Mouse (Mus musculus): ENCODE results near the gene Gm17657. TPM values are rescaled to one million over a fixed set of nuclear protein-coding genes. Genes with fewer than 3 reads are reported as not detected.
"Not testable (repeated sequence)": the region's sequence is repeated elsewhere in the genome, so short reads cannot be mapped to it uniquely, and the experiment has no call there.

Gene Gm17657
- polyA plus RNA-seq, 1 experiment = not detected

DNA sequence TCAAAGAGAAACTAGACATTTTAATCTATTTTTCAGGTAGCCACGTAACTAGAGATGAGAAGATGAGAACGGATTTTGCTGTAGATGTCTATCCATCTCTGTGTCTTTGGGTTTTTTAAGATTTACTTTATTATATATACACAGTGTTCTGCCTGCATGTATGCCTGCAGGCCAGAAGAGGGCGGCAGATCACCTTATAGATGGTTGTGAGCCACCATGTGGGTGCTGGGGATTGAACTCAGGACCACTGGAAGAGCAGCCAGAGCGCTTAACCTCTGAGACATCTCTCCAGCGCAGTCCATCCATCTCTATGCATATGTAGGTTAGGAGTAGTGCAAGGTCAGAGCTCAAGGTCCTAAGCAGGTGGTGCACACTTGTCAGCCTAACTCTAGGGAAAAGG is 45.7 kb downstream of the Gm17657 start:
- H3K4me3 ChIP-seq (ENCODE audit: extremely low read depth, insufficient read depth, insufficient read length) = no peak overlapping the region
- H3K4me1 ChIP-seq (ENCODE audit: control insufficient read depth, insufficient read depth, insufficient read length) = peaks cover 12% of the 10 kb centered on the region; the same call in 1 of the 2 replicates
- H3K27me3 ChIP-seq (ENCODE audit: control insufficient read depth, insufficient read depth, low read length) = no peaks in the 10 kb centered on the region
- DNase-seq (ENCODE audit: low read depth in 1 of 2, low spot score in 2 of 2) = no peak
- no peak overlapping the region for H3K27ac ChIP-seq (ENCODE audit: insufficient read depth, low read length)
- H3K36me3 ChIP-seq (ENCODE audit: control insufficient read depth, insufficient read depth, low read length) = no peaks in the 10 kb centered on the region
- 91% methylated on average over 5 of the region's 5 CpGs for WGBS
- no peak for TF ChIP-seq CTCF (IDR thresholded peaks at IDR 0.05; ENCODE audit: extremely low read depth, insufficient read depth, insufficient read length, insufficient replicate concordance)
- no peak for TF ChIP-seq POLR2A (IDR thresholded peaks at IDR 0.05; ENCODE audit: low read depth, low read length)

- Histone ChIP-seq H3K27ac (ENCODE audit: insufficient read depth, low read length) (peak overlapping the region; percentile 50; the same call in 1 of the 2 replicates), H3K4me3 (ENCODE audit: extremely low read depth, insufficient read depth, insufficient read length) (peak overlapping the region; percentile 35)
- 18% methylated on average over 32 of the region's 32 CpGs for WGBS
Observed at GRCm38 (mm10) chr17:29502669-29503665, 46.5 kb downstream of the Gm17657 start.

GRCm38 (mm10) chr17:29502005-29502668 is 47.3 kb downstream of the Gm17657 start:
- no peaks in the 10 kb centered on the region for H3K27me3 ChIP-seq (ENCODE audit: control insufficient read depth, insufficient read depth, low read length)
- no peak for DNase-seq (ENCODE audit: low read depth in 1 of 2, low spot score in 2 of 2)
- H3K4me1 ChIP-seq (ENCODE audit: control insufficient read depth, insufficient read depth, insufficient read length) = peaks cover 19% of the 10 kb centered on the region
- no peaks in the 10 kb centered on the region for H3K36me3 ChIP-seq (ENCODE audit: control insufficient read depth, insufficient read depth, low read length)
- peak overlapping the region; percentile 50; the same call in 1 of the 2 replicates for H3K27ac ChIP-seq (ENCODE audit: insufficient read depth, low read length)
- no peak overlapping the region for H3K4me3 ChIP-seq (ENCODE audit: extremely low read depth, insufficient read depth, insufficient read length)
- WGBS = 69% methylated on average over 7 of the region's 7 CpGs
- no peak for TF ChIP-seq POLR2A (IDR thresholded peaks at IDR 0.05; ENCODE audit: low read depth, low read length)
- TF ChIP-seq CTCF (IDR thresholded peaks at IDR 0.05; ENCODE audit: extremely low read depth, insufficient read depth, insufficient read length, insufficient replicate concordance) = no peak

More at GRCm38 (mm10) chr17:29502669-29503665, 46.5 kb downstream of the Gm17657 start:
- H3K27me3 ChIP-seq (ENCODE audit: control insufficient read depth, insufficient read depth, low read length) = no peaks in the 10 kb centered on the region
- TF ChIP-seq POLR2A (IDR thresholded peaks at IDR 0.05; ENCODE audit: low read depth, low read length) = no peak
- TF ChIP-seq CTCF (IDR thresholded peaks at IDR 0.05; ENCODE audit: extremely low read depth, insufficient read depth, insufficient read length, insufficient replicate concordance) = no peak
- H3K36me3 ChIP-seq (ENCODE audit: control insufficient read depth, insufficient read depth, low read length) = no peaks in the 10 kb centered on the region
- H3K4me1 ChIP-seq (ENCODE audit: control insufficient read depth, insufficient read depth, insufficient read length) = peaks cover 17% of the 10 kb centered on the region
- DNase-seq (ENCODE audit: low read depth in 1 of 2, low spot score in 2 of 2) = no peak

DNA sequence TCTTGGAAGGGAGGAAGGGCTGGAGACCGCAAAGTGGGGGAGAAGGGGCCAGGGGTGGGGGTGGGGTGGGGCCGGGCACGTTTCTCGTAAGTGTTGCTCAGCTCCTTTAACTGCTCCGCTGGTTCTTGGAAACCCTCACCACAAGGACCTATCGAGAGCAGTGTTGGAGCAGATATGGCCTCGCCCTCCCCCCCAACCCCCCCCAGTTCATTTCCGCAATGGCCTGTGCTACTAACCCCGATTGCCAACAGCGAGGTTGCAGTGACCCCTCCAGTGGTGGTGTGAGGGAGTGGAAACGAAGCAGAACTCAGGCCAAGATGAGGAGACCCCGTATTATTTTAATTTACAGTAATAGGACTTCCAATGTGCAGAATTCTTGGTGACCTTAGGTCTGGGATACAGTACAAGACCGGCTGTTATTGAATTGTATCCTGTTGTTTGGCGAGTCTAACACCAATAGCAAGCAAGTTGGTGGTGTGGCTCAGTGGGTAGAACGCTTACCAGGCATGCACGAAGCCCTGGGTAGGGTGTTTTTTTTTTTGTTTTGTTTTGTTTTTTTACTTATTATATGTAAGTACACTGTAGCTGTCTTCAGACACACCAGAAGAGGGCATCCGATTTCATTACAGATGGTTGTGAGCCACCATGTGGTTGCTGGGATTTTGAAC is 48.5 kb downstream of the Gm17657 start:
- WGBS = 13% methylated on average over 17 of the region's 17 CpGs
- Histone ChIP-seq H3K27me3 (ENCODE audit: control insufficient read depth, insufficient read depth, low read length) (no peaks in the 10 kb centered on the region), H3K27ac (ENCODE audit: insufficient read depth, low read length) (no peak overlapping the region), H3K4me3 (ENCODE audit: extremely low read depth, insufficient read depth, insufficient read length) (no peak overlapping the region), H3K36me3 (ENCODE audit: control insufficient read depth, insufficient read depth, low read length) (no peaks in the 10 kb centered on the region), H3K4me1 (ENCODE audit: control insufficient read depth, insufficient read depth, insufficient read length) (peaks cover 25% of the 10 kb centered on the region)
- TF ChIP-seq CTCF (IDR thresholded peaks at IDR 0.05; ENCODE audit: extremely low read depth, insufficient read depth, insufficient read length, insufficient replicate concordance) = no peak
- no peak for TF ChIP-seq POLR2A (IDR thresholded peaks at IDR 0.05; ENCODE audit: low read depth, low read length)
- no peak for DNase-seq (ENCODE audit: low read depth in 1 of 2, low spot score in 2 of 2)

- WGBS = 53% methylated on average over 7 of the region's 7 CpGs
- no peak overlapping the region for H3K27ac ChIP-seq (ENCODE audit: insufficient read depth, low read length)
Observed at GRCm38 (mm10) chr17:29500243-29500740, 49.1 kb downstream of the Gm17657 start.

GRCm38 (mm10) chr17:29499511-29499910 is 49.9 kb downstream of the Gm17657 start:
- peaks cover 28% of the 10 kb centered on the region for H3K4me1 ChIP-seq (ENCODE audit: control insufficient read depth, insufficient read depth, insufficient read length)
- no peak for DNase-seq (ENCODE audit: low read depth in 1 of 2, low spot score in 2 of 2)
- 62% methylated on average over 6 of the region's 6 CpGs for WGBS
- no peak for TF ChIP-seq CTCF (IDR thresholded peaks at IDR 0.05; ENCODE audit: extremely low read depth, insufficient read depth, insufficient read length, insufficient replicate concordance)
- no peak for TF ChIP-seq POLR2A (IDR thresholded peaks at IDR 0.05; ENCODE audit: low read depth, low read length)
- peaks cover 3% of the 10 kb centered on the region for H3K36me3 ChIP-seq (ENCODE audit: control insufficient read depth, insufficient read depth, low read length)
- no peak overlapping the region for H3K4me3 ChIP-seq (ENCODE audit: extremely low read depth, insufficient read depth, insufficient read length)
- H3K27me3 ChIP-seq (ENCODE audit: control insufficient read depth, insufficient read depth, low read length) = no peaks in the 10 kb centered on the region
- H3K27ac ChIP-seq (ENCODE audit: insufficient read depth, low read length) = no peak overlapping the region

More at GRCm38 (mm10) chr17:29500243-29500740, 49.1 kb downstream of the Gm17657 start:
- Histone ChIP-seq H3K36me3 (ENCODE audit: control insufficient read depth, insufficient read depth, low read length) (no peaks in the 10 kb centered on the region), H3K4me1 (ENCODE audit: control insufficient read depth, insufficient read depth, insufficient read length) (peaks cover 25% of the 10 kb centered on the region), H3K27me3 (ENCODE audit: control insufficient read depth, insufficient read depth, low read length) (no peaks in the 10 kb centered on the region), H3K4me3 (ENCODE audit: extremely low read depth, insufficient read depth, insufficient read length) (no peak overlapping the region)
- no peak for DNase-seq (ENCODE audit: low read depth in 1 of 2, low spot score in 2 of 2)
- TF ChIP-seq POLR2A (IDR thresholded peaks at IDR 0.05; ENCODE audit: low read depth, low read length) (no peak), CTCF (IDR thresholded peaks at IDR 0.05; ENCODE audit: extremely low read depth, insufficient read depth, insufficient read length, insufficient replicate concordance) (no peak)

- not testable (repeated sequence) for H3K36me3 ChIP-seq (ENCODE audit: control insufficient read depth, insufficient read depth, low read length); H3K27me3 ChIP-seq (ENCODE audit: control insufficient read depth, insufficient read depth, low read length); H3K4me3 ChIP-seq (ENCODE audit: extremely low read depth, insufficient read depth, insufficient read length); H3K27ac ChIP-seq (ENCODE audit: insufficient read depth, low read length); DNase-seq (ENCODE audit: low read depth in 1 of 2, low spot score in 2 of 2)
- H3K4me1 ChIP-seq (ENCODE audit: control insufficient read depth, insufficient read depth, insufficient read length) = peaks cover 30% of the 10 kb centered on the region
- 78% methylated on average over 2 of the region's 2 CpGs for WGBS
Observed at GRCm38 (mm10) chr17:29498952-29499351, 50.5 kb downstream of the Gm17657 start.

All from spleen, adult 2 months (tissue).